Mouse (Mus musculus) liver, embryonic 14.5 days (tissue): ENCODE data around the gene Fap.

ENCODE experiments used
- CTCF ChIP-seq: IDR thresholded peaks from 2 replicates; pipeline ENCODE4 v1.5.1; 2016; ENCODE audit warnings: antibody characterized with exemption, low read depth, control low read depth
- EP300 ChIP-seq: IDR thresholded peaks from 2 replicates; pipeline ENCODE4 v1.6.1; 2016; ENCODE audit warnings: antibody characterized with exemption, low read depth

GRCm38 (mm10) chr2:62462174-62462573, 111.7 kb downstream of the Fap start:
- TF ChIP-seq CTCF (no peak), EP300 (no peak)
